Mouse (Mus musculus) cerebellum, adult 2 months (tissue): ENCODE measurements around the gene Mpp3. TPM values are rescaled to one million over a fixed set of nuclear protein-coding genes. Genes with fewer than 3 reads are reported as not detected.

Experiments used
- DNase-seq, 2 experiments: peaks; one replicate each; pipeline ENCODE4 v3.0.0; 2021
- H3K27ac ChIP-seq: fragments of 200-500 bp; 2 replicates; pipeline ENCODE4 v1.5.1; 2012; ENCODE audit warnings: low read length, control low read depth, inconsistent platforms; ENCODE audit not compliant: insufficient read depth
- H3K27me3 ChIP-seq: fragments of 200-500 bp; 2 replicates; pipeline ENCODE4 v1.6.1; 2012; ENCODE audit warnings: inconsistent platforms, mild to moderate bottlenecking, low read length, moderate library complexity; ENCODE audit not compliant: control insufficient read depth, insufficient read depth
- H3K4me1 ChIP-seq: fragments of 200-500 bp; 2 replicates; pipeline ENCODE4 v1.6.1; 2011; ENCODE audit warnings: low read length; ENCODE audit not compliant: control insufficient read depth, insufficient read depth
- H3K4me3 ChIP-seq: fragments of 200-500 bp; replicated peaks from 2 replicates; pipeline ENCODE3; 2011; ENCODE audit warnings: mild to moderate bottlenecking, low read depth, low read length, control low read depth; ENCODE audit not compliant: insufficient read depth
- CTCF ChIP-seq: fragments of 200-500 bp; IDR thresholded peaks from 2 replicates; pipeline ENCODE4 v1.5.1; 2011; ENCODE audit warnings: low read depth, mild to moderate bottlenecking, control low read depth, low read length, moderate library complexity, borderline replicate concordance; ENCODE audit not compliant: insufficient read depth
- POLR2A ChIP-seq: fragments of 200-500 bp; IDR thresholded peaks from 2 replicates; pipeline ENCODE4 v1.6.1; 2011; ENCODE audit warnings: low read length, control low read depth, borderline replicate concordance; ENCODE audit not compliant: insufficient read depth
- WGBS: fragments of 180-500 bp; shearing (Covaris S2); methylation state at CpG from one replicate; pipeline ENCODE4 v1.1.7; 2018; 5-methylcytosine and 5-hydroxymethylcytosine counted together
- polyA plus RNA-seq: library from polyadenylated mRNA; depleted of rRNA; stranded (reverse); fragments of >200 nt; gene quantifications from 2 replicates; pipeline ENCODE4 v1.2.3, GENCODE M21; 2012

Mpp3 gene
- polyA plus RNA-seq, 1 experiment, result 158 TPM

- DNase-seq, result peak; percentile 79 to 86
- Histone ChIP-seq H3K27ac (no peak overlapping the region), H3K27me3 (no peaks in the 10 kb centered on the region), H3K4me1 (peaks cover 8% of the 10 kb centered on the region; the same call in 1 of the 2 replicates), H3K4me3 (peak overlapping the region; percentile 59)
- peak; percentile 31; the same call in 1 of the 2 replicates for TF ChIP-seq POLR2A
- TF ChIP-seq CTCF, result peak; percentile 97
- WGBS, result 5% methylated on average over 23 of the region's 23 CpGs
Measured at GRCm38 (mm10) chr11:102061236-102061940, 33.1 kb upstream of the Mpp3 start.

- 25% methylated on average over 9 of the region's 9 CpGs for WGBS
- no peak overlapping the region for H3K27ac ChIP-seq
- no peak overlapping the region for H3K4me3 ChIP-seq
- H3K4me1 ChIP-seq, result peaks cover 7% of the 10 kb centered on the region
- DNase-seq, result peak; percentile 69 to 75
- no peaks in the 10 kb centered on the region for H3K27me3 ChIP-seq
- TF ChIP-seq POLR2A (no peak), CTCF (peak; percentile 74)
Measured at GRCm38 (mm10) chr11:102053847-102054246, 25.6 kb upstream of the Mpp3 start.

GRCm38 (mm10) chr11:102053183-102053582, 24.9 kb upstream of the Mpp3 start:
- 38% methylated on average over 7 of the region's 7 CpGs for WGBS
- no peak for DNase-seq
- TF ChIP-seq POLR2A (no peak), CTCF (no peak)
- no peaks in the 10 kb centered on the region for H3K27me3 ChIP-seq
- peaks cover 7% of the 10 kb centered on the region for H3K4me1 ChIP-seq
- H3K4me3 ChIP-seq, result no peak overlapping the region
- no peak overlapping the region for H3K27ac ChIP-seq

GRCm38 (mm10) chr11:102052697-102053096, 24.4 kb upstream of the Mpp3 start:
- no peak for DNase-seq
- Histone ChIP-seq H3K4me3 (no peak overlapping the region), H3K27ac (no peak overlapping the region), H3K4me1 (peaks cover 7% of the 10 kb centered on the region), H3K27me3 (no peaks in the 10 kb centered on the region)
- no peak for TF ChIP-seq CTCF
- no peak for TF ChIP-seq POLR2A
- WGBS, result 76% methylated on average over 12 of the region's 12 CpGs

- TF ChIP-seq POLR2A (no peak), CTCF (no peak)
- DNase-seq, result no peak
- WGBS, result 74% methylated on average over 4 of the region's 4 CpGs
- Histone ChIP-seq H3K4me1 (peaks cover 7% of the 10 kb centered on the region), H3K27me3 (no peaks in the 10 kb centered on the region), H3K27ac (no peak overlapping the region), H3K4me3 (no peak overlapping the region)
Measured at GRCm38 (mm10) chr11:102051954-102052353, 23.7 kb upstream of the Mpp3 start.

- Histone ChIP-seq H3K27me3 (no peaks in the 10 kb centered on the region), H3K27ac (no peak overlapping the region), H3K4me1 (peaks cover 7% of the 10 kb centered on the region), H3K4me3 (no peak overlapping the region)
- no peak for DNase-seq
- no peak for TF ChIP-seq CTCF
- no peak for TF ChIP-seq POLR2A
- WGBS, result 73% methylated on average over 4 of the region's 4 CpGs
Measured at GRCm38 (mm10) chr11:102051541-102051940, 23.3 kb upstream of the Mpp3 start.

- 62% methylated on average over 14 of the region's 14 CpGs for WGBS
- no peak for DNase-seq
- Histone ChIP-seq H3K27me3 (no peaks in the 10 kb centered on the region), H3K4me1 (peaks cover 7% of the 10 kb centered on the region), H3K27ac (no peak overlapping the region), H3K4me3 (no peak overlapping the region)
- TF ChIP-seq CTCF, result no peak
- no peak for TF ChIP-seq POLR2A
Measured at GRCm38 (mm10) chr11:102049875-102050482, 21.7 kb upstream of the Mpp3 start.

- DNase-seq, result no peak
- 85% methylated on average over 9 of the region's 9 CpGs for WGBS
- no peak overlapping the region for H3K4me3 ChIP-seq
- no peak overlapping the region for H3K27ac ChIP-seq
- TF ChIP-seq POLR2A (no peak), CTCF (no peak)
- no peaks in the 10 kb centered on the region for H3K27me3 ChIP-seq
- H3K4me1 ChIP-seq, result no peaks in the 10 kb centered on the region
Measured at GRCm38 (mm10) chr11:102046607-102047006, 18.3 kb upstream of the Mpp3 start.
